Mouse (Mus musculus) monocyte, adult 5-6 weeks (primary cell): ENCODE data around the gene Gp2. TPM values are rescaled to one million over a fixed set of nuclear protein-coding genes. Genes with fewer than 3 reads are reported as not detected.
A peak's percentile ranks its signal among the peaks of the same experiment; 100 is the strongest.

Experiments used
- ATAC-seq: fragments of 153-309, 156-312 bp; replicated peaks from 2 replicates; pipeline ENCODE4 v1.8.0; 2017; ENCODE audit warnings: mild to moderate bottlenecking; ENCODE audit not compliant: low TSS enrichment, insufficient number of reproducible peaks, severe bottlenecking, poor library complexity, low FRiP score
- total RNA-seq: library from RNA; stranded (forward); fragments of 200-1000, 200-491, 200-594 nt; gene quantifications from 3 replicates; pipeline ENCODE4 v1.2.3, GENCODE M21; 2017

Gene Gp2
- not detected in 3 replicates for total RNA-seq

- ATAC-seq, result no peak
These were observed at the start of gene Gp2 for GRCm38 (mm10) chr7:119459185-119459584. TSS of gene Gp2 (minus strand) at chr7:119459285.

GRCm38 (mm10) chr7:119490041-119490780 lies 31.1 kb upstream of the Gp2 start:
- no peak for ATAC-seq

- no peak for ATAC-seq
These were observed 27.6 kb upstream of the Gp2 start for GRCm38 (mm10) chr7:119486683-119487082.

- no peak for ATAC-seq
These were observed 25.1 kb upstream of the Gp2 start for GRCm38 (mm10) chr7:119484154-119484553.

GRCm38 (mm10) chr7:119479256-119479655 lies 20.2 kb upstream of the Gp2 start, which contains the start of gene Umod:
TSS of gene Umod (minus strand) at chr7:119479282.
- ATAC-seq, result no peak

- 0 out of 2 replicates have a peak, but pooled peaks have one; percentile 22 for ATAC-seq
These were observed 17.7 kb upstream of the Gp2 start for GRCm38 (mm10) chr7:119476500-119477389.

- ATAC-seq, result no peak
These were observed 4.9 kb downstream of the Gp2 start for GRCm38 (mm10) chr7:119454192-119454591.

- ATAC-seq, result no peak
These were observed 15.2 kb downstream of the Gp2 start for GRCm38 (mm10) chr7:119443849-119444248.

GRCm38 (mm10) chr7:119441938-119442337 lies 17.1 kb downstream of the Gp2 start:
- no peak for ATAC-seq

GRCm38 (mm10) chr7:119427180-119427616 lies 31.9 kb downstream of the Gp2 start:
- no peak for ATAC-seq

- ATAC-seq, result no peak
These were observed 38.4 kb downstream of the Gp2 start for GRCm38 (mm10) chr7:119420730-119421129.

- no peak for ATAC-seq
These were observed 40.6 kb downstream of the Gp2 start for GRCm38 (mm10) chr7:119418523-119418922.

GRCm38 (mm10) chr7:119394050-119394732 lies 64.9 kb downstream of the Gp2 start:
- no peak for ATAC-seq

Other genes starting within 250 kb of the Gp2 start
- gene Umod, start 20.0 kb upstream of the Gp2 start, total RNA-seq, result not detected in 3 replicates
- gene Acsm5, start 60.2 kb upstream of the Gp2 start, total RNA-seq, result not detected in 3 replicates
- gene Pdilt, start 64.2 kb upstream of the Gp2 start, total RNA-seq, result 0.29 to 0.48 TPM in 2 of 3 replicates, not detected in the other
- gene Acsm2, start 95.1 kb upstream of the Gp2 start, total RNA-seq, result not detected in 3 replicates
- not detected in 3 replicates for gene Acsm1, start 147.7 kb upstream of the Gp2 start, total RNA-seq
- gene Acsm4, start 230.7 kb upstream of the Gp2 start, total RNA-seq, result not detected in 3 replicates